Mouse (Mus musculus) retina, postnatal 1 day (tissue): ENCODE results near the gene 5730409E04Rik.

Experiments
- DNase-seq: peaks from one replicate; pipeline ENCODE4 v3.0.0-alpha.2; 2012

Gene 5730409E04Rik

GRCm38 (mm10) chr4:126637446-126637845, 27.8 kb downstream of the 5730409E04Rik start:
- no peak for DNase-seq

DNA sequence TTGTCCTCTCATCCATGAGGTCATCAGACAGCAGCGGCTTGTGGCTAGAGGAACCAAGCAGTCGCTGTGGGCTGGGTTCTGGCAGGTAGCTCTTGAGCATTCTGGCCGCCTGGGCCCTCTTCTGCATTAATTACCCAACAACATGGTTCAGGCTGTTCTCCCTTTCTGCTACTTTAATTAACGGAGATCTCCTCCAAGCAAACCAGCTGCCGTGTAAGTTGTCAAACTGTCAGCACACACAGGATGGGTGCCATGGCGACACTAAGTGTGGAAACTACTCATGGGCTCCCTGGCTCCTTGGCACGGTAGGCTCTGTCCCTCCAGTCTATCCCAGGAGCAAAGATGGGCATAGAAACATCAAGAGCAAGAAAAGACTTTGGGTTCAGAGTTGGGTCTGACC, 29.7 kb downstream of the 5730409E04Rik start:
- DNase-seq, result peak; percentile 47

DNA sequence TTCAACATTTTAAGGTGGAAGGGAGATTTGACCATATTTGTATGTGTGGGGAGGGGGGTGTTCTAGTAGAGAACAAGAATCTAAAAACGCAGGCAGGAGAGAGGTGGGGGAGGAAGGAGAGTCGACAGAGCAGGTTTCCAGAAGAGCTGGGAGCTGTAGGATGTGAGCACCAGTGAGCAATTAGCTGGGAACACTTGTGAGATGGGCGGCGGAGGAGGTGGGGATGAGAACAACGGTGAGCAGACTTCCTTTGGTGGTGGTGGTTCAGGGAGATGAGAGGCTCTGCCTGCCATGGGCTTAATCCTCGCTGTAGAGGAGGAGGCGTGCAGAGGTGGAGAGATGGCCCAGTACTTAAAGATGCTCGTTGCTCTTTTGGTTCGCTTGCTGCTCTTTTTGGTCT, 32.3 kb downstream of the 5730409E04Rik start:
- no peak for DNase-seq

- no peak for DNase-seq
Measured at GRCm38 (mm10) chr4:126643815-126644214, 34.2 kb downstream of the 5730409E04Rik start.

DNA sequence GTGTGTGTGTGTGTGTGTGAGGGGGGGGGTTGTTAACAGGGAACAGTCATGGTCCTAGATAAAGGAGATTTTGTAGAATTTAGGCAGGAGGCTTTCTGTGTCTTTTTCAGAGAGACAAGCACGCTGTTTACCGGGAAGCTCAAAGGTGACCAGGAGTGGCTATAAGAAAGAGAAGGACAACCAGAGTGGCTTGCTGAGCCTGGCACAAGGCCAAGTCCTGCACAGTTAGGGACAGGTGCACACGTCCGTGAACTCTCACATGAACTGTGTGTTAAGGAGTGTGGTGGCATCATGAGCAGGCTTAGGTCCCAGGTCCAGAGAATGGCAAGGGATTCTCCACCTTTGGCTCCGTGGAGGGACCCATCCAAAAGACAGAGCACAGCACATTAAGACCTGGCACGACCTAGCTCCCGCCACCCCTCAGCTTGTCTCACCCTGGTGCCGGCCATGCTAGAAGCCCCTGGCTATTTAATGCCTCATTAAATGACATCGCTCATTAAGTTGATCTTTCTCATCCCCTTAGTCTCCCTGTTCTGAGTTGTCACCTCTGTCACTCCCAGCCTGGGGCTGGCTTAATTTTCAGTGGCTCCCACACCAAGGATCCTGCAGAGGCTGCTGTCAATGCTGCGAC, 34.8 kb downstream of the 5730409E04Rik start:
- peak; percentile 89 for DNase-seq

- peak; percentile 92 for DNase-seq
Measured at GRCm38 (mm10) chr4:126647996-126648910, 38.6 kb downstream of the 5730409E04Rik start.

DNA sequence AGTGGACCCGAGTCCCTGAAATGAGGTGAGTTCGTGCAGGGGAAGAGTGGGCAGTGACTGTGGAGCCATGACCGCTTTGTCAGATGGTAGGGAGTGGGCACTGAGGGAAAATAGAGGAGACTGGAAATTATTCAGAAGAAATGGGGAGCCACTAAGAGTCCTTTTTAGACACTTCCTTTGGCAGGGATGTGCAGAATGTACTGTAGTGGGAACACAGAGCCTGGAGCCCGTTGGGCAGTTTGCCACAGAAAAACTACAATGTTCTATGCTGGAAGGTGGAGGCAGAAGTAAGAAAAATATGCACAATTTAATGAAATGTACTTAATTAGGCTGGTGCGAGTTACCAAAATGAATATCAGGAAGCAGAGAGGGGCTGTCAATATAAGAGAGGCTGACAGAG, 43.5 kb downstream of the 5730409E04Rik start:
- no peak for DNase-seq

DNA sequence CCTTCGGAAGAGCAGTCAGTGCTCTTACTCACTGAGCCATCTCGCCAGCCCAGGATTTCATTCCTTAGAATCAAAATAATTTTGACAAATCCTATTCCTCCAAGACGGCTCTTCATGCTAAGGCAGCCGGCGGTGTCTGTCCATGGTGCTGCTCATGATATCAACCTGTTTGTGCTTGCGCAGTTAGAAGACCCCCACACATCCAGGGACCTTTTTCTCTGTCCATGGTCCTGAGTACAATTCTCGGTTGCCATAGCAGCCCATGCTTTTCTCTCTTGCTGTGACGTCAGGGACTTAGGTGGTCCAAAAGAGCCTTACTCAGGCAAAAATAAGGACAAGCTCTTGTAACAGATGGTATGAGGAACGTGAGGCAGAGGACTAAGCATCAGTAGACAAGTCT, 45.7 kb downstream of the 5730409E04Rik start:
- DNase-seq, result peak; percentile 67

DNA sequence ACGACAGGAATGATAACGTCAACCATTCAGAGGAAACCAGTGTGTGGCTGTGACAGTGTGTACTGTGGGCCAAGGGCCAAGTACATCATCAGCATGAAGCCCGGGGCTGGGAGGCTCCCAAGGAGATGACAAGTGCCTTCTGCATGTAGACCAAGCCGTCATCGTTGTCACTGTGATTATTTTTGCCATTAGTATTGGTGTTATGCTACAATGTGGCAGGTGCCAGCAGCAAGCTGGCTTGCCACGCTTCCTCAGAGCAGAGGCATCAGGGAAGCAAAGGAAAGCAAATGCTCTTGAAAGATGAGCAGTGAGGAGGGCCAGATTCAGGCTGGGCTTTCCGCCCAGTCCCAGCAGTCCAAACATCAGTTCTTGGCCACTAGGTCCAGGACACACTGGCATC, 51.6 kb downstream of the 5730409E04Rik start:
- peak; percentile 67 for DNase-seq
